Mouse (Mus musculus): ENCODE measurements around the gene Celf2.

DNA sequence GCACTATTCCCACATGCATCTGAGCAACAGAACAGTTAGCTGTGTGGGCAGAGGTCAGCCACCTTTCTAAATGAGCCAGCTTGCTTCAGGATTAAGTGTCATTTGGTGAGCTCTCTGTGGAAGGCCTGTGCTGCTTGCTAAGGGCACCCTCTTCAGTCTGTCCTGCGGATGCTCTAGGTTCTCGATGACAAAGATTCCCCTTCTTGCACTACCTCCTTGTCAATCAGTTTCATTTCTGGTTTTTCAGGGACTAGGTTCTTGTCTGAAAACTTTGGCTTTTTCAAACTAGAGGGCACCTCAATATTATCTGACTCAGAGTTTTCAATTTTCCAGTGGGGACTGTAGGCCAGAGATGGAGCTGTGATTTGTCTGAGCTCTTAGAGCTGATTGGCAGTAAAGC, 949.8 kb downstream of the Celf2 start:
- no peak for TF ChIP-seq CTCF (IDR thresholded peaks at IDR 0.05; ENCODE audit: control insufficient read depth, insufficient read depth, low read length)
- TF ChIP-seq POLR2A (IDR thresholded peaks at IDR 0.05; ENCODE audit: borderline replicate concordance, control insufficient read depth, low read depth, low read length) = no peak
